Mouse (Mus musculus) midbrain, embryonic 11.5 days (tissue): ENCODE results near the gene Elob. TPM values are rescaled to one million over a fixed set of nuclear protein-coding genes. Genes with fewer than 3 reads are reported as not detected.
A peak's percentile ranks its signal among the peaks of the same experiment; 100 is the strongest.

Experiments
- ATAC-seq: fragments of 200-750 bp; cut with Nextera tagmentation; 2 replicates; pipeline ENCODE4 v1.8.0; 2017; ENCODE audit warnings: moderate TSS enrichment, moderate library complexity; ENCODE audit not compliant: low FRiP score
- DNase-seq: peaks from one replicate; pipeline ENCODE4 v3.0.0; 2015; ENCODE audit warnings: low spot score; ENCODE audit errors: missing footprints
- H3K27ac ChIP-seq: fragments of 300-500 bp; sonication (generic); 2 replicates; pipeline ENCODE4 v1.5.1; 2014; ENCODE audit warnings: low read depth, low read length
- H3K27me3 ChIP-seq: fragments of 300-500 bp; sonication (generic); 2 replicates; pipeline ENCODE4 v1.6.1; 2014; ENCODE audit warnings: mild to moderate bottlenecking, low read length, moderate library complexity, mixed read lengths; ENCODE audit not compliant: control insufficient read depth, insufficient read depth
- H3K36me3 ChIP-seq: fragments of 300-500 bp; sonication (generic); 2 replicates; pipeline ENCODE4 v1.6.1; 2014; ENCODE audit warnings: mild to moderate bottlenecking, low read length, moderate library complexity, mixed read lengths; ENCODE audit not compliant: control insufficient read depth, insufficient read depth
- H3K4me1 ChIP-seq: fragments of 300-500 bp; sonication (generic); 2 replicates; pipeline ENCODE4 v1.6.1; 2014; ENCODE audit warnings: low read length; ENCODE audit not compliant: control insufficient read depth, insufficient read depth
- H3K4me2 ChIP-seq: fragments of 300-500 bp; sonication (generic); 2 replicates; pipeline ENCODE4 v1.6.1; 2014; ENCODE audit warnings: mild to moderate bottlenecking, moderate library complexity
- H3K4me3 ChIP-seq: fragments of 300-500 bp; sonication (generic); 2 replicates; pipeline ENCODE4 v1.5.1; 2014; ENCODE audit warnings: low read depth, low read length
- H3K9ac ChIP-seq: fragments of 300-500 bp; sonication (generic); 2 replicates; pipeline ENCODE4 v1.6.1; 2014; ENCODE audit warnings: low read length
- H3K9me3 ChIP-seq: fragments of 300-500 bp; sonication (generic); 2 replicates; pipeline ENCODE4 v1.6.1; 2016; ENCODE audit warnings: low read length; ENCODE audit not compliant: control insufficient read depth
- WGBS: fragments of 180-500 bp; shearing (Covaris S2); extraction: QIAGEN DNeasy Blood & Tissue Kit; methylation state at CpG from one replicate; pipeline ENCODE4 v1.1.7; 2014; 5-methylcytosine and 5-hydroxymethylcytosine counted together
- polyA plus RNA-seq: library from polyadenylated mRNA; unstranded; fragments of >200 nt; fragmentation: Nextera tagmentation; extraction: Ambion mirVana; gene quantifications from 2 replicates; pipeline ENCODE4 v1.2.1, GENCODE M21; 2014

The Elob gene
- polyA plus RNA-seq, 1 experiment from 2014 or later = 1,170 TPM

DNA sequence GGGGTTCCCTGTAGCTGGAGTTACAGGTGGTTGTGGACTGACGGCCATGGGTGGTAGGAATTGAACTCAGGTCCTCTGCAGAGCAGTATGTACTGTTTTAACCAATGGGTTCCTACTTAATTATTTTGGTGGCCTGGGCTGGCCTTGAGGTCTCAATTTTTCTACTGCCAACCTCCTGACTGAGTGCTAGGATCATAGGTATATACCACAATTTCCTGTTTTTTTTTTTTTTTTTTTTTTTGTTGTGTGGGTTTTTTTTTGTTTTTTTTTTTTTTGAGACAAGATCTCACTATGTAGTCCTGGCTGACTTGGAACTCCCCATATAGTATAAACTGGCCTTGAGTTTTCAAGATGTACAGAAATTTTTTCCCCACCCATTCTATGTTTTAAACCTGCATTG, 2.3 kb upstream of the Elob start:
- Histone ChIP-seq H3K27ac (no peak overlapping the region), H3K36me3 (no peaks in the 10 kb centered on the region; the same call in 1 of the 2 replicates), H3K4me3 (no peak overlapping the region), H3K4me1 (peaks cover 12% of the 10 kb centered on the region), H3K4me2 (no peak overlapping the region), H3K9ac (no peak overlapping the region), H3K27me3 (no peaks in the 10 kb centered on the region; the same call in 1 of the 2 replicates), H3K9me3 (no peaks in the 10 kb centered on the region)
- ATAC-seq (no peak), DNase-seq (no peak)
- WGBS = 97% methylated on average over 1 of the region's 1 CpGs

DNA sequence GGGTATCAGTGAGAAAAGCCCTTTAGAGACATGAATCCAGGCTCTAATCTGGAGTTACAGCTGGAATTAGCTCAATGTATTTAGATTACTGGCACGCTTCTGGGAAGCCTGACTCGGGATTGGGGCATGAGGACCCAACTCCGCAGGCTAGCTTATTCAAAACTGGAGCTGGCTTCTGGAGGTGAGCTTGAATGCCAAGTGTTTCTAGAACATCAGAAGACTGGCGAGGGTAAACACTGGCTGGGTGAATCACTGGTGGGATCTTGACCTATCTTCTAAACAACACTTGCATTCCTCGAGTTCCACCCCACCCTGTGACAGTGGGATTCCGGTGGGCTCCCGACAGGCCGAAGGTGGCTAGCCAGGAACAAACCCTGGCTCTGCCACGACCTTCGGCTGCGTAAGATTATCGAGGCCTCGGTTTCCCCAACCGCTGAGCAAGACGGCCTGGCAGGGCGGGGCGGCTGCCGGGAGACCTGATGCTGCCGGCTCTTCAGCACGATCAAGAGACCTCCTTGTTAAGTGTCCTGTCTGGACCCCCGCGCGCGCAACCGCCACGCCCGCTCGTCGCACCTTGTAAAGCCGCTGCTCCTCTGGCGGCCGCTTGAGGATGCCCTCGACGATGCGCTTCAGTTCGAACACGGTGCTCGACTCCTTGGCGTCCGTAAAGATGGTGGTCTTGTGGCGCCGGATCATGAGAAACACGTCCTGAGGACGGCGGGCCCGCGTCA, 500 bp downstream of the Elob start:
- Histone ChIP-seq H3K27me3 (no peaks in the 10 kb centered on the region; the same call in 1 of the 2 replicates), H3K9me3 (no peaks in the 10 kb centered on the region), H3K4me2 (peak overlapping the region; percentile 56), H3K9ac (peak overlapping the region; percentile 90), H3K4me1 (peaks cover 9% of the 10 kb centered on the region), H3K27ac (peak overlapping the region; percentile 77), H3K4me3 (peak overlapping the region; percentile 81), H3K36me3 (peaks cover 21% of the 10 kb centered on the region)
- WGBS = under 1% methylated on average over 47 of the region's 47 CpGs
- peak; percentile 94 for DNase-seq
- ATAC-seq = peak; percentile 86

DNA sequence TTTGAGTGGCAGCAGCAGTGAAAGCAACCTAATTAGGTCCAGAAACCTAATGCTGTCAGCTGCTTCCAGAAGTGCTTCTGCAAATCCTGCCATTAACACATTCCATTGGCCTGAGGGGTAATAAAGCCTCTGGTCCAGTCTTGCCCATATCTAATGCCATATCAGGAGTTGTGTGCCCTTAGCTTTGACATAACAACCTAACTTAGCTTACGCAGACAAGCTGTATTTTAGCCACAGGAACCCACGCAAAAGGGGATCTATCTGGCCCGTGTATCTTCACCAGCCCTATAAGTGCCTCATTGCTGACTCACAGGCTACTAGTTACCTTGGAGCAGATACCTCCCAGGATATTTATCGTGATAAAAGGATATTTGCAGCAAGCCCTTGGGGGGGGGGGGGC, 3.3 kb downstream of the Elob start:
- H3K27me3 ChIP-seq = no peaks in the 10 kb centered on the region
- H3K4me2 ChIP-seq = no peak overlapping the region
- peaks cover 9% of the 10 kb centered on the region for H3K4me1 ChIP-seq
- H3K4me3 ChIP-seq = no peak overlapping the region
- no peak overlapping the region for H3K27ac ChIP-seq
- WGBS = 94% methylated on average over 4 of the region's 4 CpGs
- ATAC-seq (no peak), DNase-seq (no peak)
- no peaks in the 10 kb centered on the region for H3K9me3 ChIP-seq
- H3K9ac ChIP-seq = no peak overlapping the region
- peaks cover 41% of the 10 kb centered on the region for H3K36me3 ChIP-seq

DNA sequence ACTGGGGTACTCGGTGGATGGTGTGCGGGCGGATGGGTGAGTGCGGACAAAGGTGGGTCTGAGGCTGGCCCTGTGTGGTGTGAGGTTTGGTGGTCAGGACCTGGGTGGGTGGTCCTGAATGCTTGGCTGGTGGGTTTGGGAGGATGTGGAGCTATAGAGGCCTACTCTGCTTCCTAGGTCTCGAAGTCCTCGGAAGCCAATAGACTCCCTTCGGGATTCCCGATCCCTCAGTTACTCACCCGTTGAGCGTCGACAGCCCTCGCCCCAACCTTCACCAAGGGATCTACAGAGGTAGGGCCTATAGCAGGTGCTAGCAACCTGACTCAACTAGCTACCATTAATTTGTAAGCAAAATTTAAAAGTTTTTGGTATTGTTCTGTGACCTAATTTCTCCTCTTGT, 5.3 kb downstream of the Elob start:
- WGBS = 93% methylated on average over 12 of the region's 12 CpGs
- ATAC-seq (peak; percentile 34; the same call in 1 of the 2 replicates), DNase-seq (no peak)
- Histone ChIP-seq H3K9me3 (peaks cover 1% of the 10 kb centered on the region; the same call in 1 of the 2 replicates), H3K4me3 (no peak overlapping the region), H3K27ac (no peak overlapping the region), H3K4me1 (peaks cover 7% of the 10 kb centered on the region), H3K27me3 (no peaks in the 10 kb centered on the region), H3K4me2 (no peak overlapping the region), H3K36me3 (peaks cover 60% of the 10 kb centered on the region), H3K9ac (no peak overlapping the region)

DNA sequence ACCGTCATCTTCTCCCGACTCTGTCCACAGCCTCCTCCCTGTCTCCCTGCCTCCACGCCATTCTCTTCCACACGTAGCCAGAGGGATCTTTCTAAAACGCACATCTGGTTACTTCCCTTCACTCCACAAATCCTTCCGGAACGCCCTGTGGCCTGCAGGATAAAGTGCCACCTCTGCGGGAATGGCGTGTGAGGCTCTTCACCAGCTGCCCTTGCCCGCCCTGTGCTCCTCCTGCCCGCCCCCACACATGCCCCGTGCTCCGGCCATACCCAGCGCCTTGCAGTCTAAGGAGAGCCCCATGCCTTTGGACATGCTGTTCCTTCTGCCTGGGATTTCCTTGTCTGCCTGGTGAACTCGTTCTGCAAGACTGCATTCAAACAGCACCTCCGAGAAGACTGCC, 5.9 kb downstream of the Elob start:
- H3K9me3 ChIP-seq = peaks cover 7% of the 10 kb centered on the region; the same call in 1 of the 2 replicates
- ATAC-seq (no peak), DNase-seq (no peak)
- no peak overlapping the region for H3K9ac ChIP-seq
- H3K27me3 ChIP-seq = no peaks in the 10 kb centered on the region
- peaks cover 66% of the 10 kb centered on the region for H3K36me3 ChIP-seq
- H3K27ac ChIP-seq = no peak overlapping the region
- H3K4me2 ChIP-seq = no peak overlapping the region
- peaks cover 7% of the 10 kb centered on the region for H3K4me1 ChIP-seq
- H3K4me3 ChIP-seq = no peak overlapping the region
- 85% methylated on average over 16 of the region's 16 CpGs for WGBS

DNA sequence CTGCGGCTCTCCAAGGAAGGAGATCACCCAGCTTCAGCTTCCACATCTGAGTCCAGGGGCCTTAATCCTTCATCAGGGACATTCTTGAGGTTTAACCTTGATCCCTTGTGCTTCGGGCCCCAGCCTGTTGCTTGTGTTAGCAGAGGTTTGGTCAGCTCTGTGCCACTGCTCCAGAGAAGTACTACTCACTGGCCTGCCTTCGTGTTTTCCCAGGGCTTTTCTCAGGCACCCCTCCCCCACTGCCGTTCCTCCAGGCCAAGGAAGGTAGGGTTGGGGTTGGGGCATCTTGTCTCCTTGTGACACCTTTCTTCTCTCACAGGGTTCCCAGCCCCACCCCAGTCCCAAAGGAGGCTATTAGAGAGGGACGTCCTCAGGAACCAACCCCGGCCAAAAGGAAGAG, 6.8 kb downstream of the Elob start:
- H3K4me1 ChIP-seq = no peaks in the 10 kb centered on the region
- peaks cover 12% of the 10 kb centered on the region for H3K9me3 ChIP-seq
- 82% methylated on average over 6 of the region's 6 CpGs for WGBS
- H3K27ac ChIP-seq = no peak overlapping the region
- H3K4me3 ChIP-seq = no peak overlapping the region
- H3K27me3 ChIP-seq = no peaks in the 10 kb centered on the region
- no peak overlapping the region for H3K9ac ChIP-seq
- DNase-seq (no peak), ATAC-seq (no peak)
- H3K36me3 ChIP-seq = peaks cover 76% of the 10 kb centered on the region
- H3K4me2 ChIP-seq = no peak overlapping the region

DNA sequence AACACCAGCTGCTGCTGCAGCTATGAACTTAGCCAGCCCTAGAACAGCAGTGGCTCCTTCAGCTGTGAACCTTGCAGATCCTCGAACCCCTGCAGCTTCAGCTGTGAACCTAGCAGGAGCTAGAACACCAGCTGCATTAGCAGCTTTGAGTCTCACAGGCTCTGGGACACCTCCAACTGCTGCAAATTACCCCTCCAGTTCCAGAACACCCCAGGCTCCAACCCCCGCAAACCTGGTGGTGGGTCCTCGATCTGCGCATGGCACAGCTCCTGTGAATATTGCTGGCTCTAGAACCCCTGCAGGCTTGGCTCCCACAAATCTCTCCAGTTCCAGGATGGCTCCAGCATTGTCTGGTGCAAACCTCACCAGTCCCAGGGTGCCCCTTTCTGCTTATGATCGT, 8.2 kb downstream of the Elob start:
- H3K36me3 ChIP-seq = peaks cover 85% of the 10 kb centered on the region
- no peak overlapping the region for H3K4me2 ChIP-seq
- H3K4me1 ChIP-seq = no peaks in the 10 kb centered on the region
- WGBS = 98% methylated on average over 5 of the region's 5 CpGs
- no peak overlapping the region for H3K4me3 ChIP-seq
- H3K27me3 ChIP-seq = no peaks in the 10 kb centered on the region
- no peak overlapping the region for H3K9ac ChIP-seq
- DNase-seq (no peak), ATAC-seq (no peak)
- H3K9me3 ChIP-seq = peaks cover 12% of the 10 kb centered on the region
- no peak overlapping the region for H3K27ac ChIP-seq

DNA sequence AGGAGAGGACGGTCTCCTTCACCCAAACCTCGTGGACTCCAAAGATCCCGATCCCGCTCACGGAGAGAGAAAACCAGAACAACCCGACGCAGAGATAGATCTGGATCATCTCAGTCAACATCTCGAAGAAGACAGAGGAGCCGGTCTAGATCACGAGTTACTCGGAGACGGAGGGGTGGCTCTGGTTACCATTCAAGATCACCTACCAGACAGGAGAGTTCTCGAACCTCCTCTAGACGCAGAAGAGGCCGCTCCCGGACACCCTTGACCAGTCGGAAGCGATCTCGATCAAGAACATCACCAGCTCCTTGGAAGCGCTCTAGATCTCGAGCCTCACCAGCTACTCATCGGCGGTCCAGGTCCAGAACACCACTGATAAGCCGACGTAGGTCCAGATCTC, 9.7 kb downstream of the Elob start:
- no peaks in the 10 kb centered on the region for H3K4me1 ChIP-seq
- 96% methylated on average over 25 of the region's 25 CpGs for WGBS
- no peak overlapping the region for H3K27ac ChIP-seq
- peaks cover 14% of the 10 kb centered on the region for H3K9me3 ChIP-seq
- H3K27me3 ChIP-seq = no peaks in the 10 kb centered on the region
- H3K4me2 ChIP-seq = no peak overlapping the region
- H3K9ac ChIP-seq = no peak overlapping the region
- ATAC-seq = no peak
- no peak for DNase-seq
- no peak overlapping the region for H3K4me3 ChIP-seq
- H3K36me3 ChIP-seq = peaks cover 88% of the 10 kb centered on the region

DNA sequence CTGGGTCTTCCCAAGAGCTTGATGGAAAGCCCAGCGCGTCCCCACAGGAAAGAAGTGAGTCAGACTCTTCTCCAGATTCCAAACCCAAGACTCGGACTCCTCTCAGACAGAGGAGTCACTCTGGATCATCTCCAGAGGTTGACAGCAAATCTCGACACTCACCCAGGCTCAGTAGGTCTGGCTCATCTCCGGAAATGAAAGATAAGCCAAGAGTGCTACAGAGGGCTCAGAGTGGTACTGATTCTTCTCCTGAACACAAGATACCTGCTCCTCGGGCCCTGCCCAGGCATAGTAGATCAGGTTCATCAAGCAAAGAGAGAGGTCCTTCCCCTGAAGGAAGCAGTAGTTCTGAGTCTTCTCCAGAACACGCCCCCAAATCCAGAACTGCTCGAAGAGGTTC, 10.4 kb downstream of the Elob start:
- DNase-seq (no peak), ATAC-seq (no peak)
- H3K9ac ChIP-seq = no peak overlapping the region
- no peaks in the 10 kb centered on the region for H3K4me1 ChIP-seq
- no peak overlapping the region for H3K27ac ChIP-seq
- peaks cover 88% of the 10 kb centered on the region for H3K36me3 ChIP-seq
- H3K4me3 ChIP-seq = no peak overlapping the region
- H3K4me2 ChIP-seq = no peak overlapping the region
- peaks cover 14% of the 10 kb centered on the region for H3K9me3 ChIP-seq
- over 99% methylated on average over 8 of the region's 8 CpGs for WGBS
- no peaks in the 10 kb centered on the region for H3K27me3 ChIP-seq
